Mouse (Mus musculus) liver (tissue): ENCODE measurements at regions not wholly inside any gene's neighbourhood (a gene's known extent, or its start where the extent isn't known, plus 50 kb on each side); places are given as distances from the start of the nearest gene placed in this dataset.
"Not testable (repeated sequence)": the region's sequence is repeated elsewhere in the genome, so short reads cannot be mapped to it uniquely, and the experiment has no call there.

ENCODE experiments used
- DNase-seq: peaks from one replicate; pipeline ENCODE4 v3.0.0-alpha.2; 2020; ENCODE audit warnings: mixed read lengths

- no peak for DNase-seq
Measured at GRCm38 (mm10) chr1:98665584-98665983, 244.7 kb downstream of the Slco6d1 start.

DNA sequence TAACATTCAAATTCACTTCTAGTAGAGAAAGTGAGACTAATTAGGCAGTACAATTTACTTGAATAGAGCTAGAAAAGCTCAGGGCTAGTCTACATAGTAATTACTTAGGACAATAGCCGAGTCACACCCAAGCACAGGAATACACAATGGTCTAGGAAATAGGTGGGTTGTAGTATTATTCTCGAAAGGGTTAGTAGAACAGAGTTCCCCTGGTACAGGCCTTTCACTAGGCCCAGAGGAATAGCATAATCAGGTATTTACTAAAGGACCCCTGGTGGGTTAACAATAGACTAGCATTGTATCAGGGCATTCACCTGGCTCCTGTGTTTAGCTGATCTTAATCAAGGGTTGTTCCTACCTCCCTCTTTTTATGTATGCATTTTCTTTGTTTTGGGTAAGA, 246.5 kb downstream of the Slco6d1 start:
- not testable (repeated sequence) for DNase-seq

DNA sequence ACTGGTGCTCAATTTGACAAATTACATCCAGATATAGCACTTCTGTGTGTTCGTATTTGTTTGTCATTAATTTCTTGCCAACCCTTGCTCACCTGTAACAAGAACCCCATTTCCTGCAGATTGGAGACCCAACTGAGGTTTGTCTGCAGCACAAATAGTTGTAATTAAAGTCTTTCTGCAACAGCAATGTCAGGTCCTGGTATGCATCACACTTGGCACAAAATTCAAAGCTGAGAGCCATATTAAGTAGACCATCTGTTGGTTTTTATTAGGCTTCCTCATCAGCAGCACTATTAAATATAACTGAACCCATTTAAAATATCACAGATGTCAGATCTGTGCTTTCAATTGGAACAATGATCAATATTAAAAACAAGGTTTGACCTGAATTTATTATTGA, 247.0 kb downstream of the Slco6d1 start:
- DNase-seq = no peak

DNA sequence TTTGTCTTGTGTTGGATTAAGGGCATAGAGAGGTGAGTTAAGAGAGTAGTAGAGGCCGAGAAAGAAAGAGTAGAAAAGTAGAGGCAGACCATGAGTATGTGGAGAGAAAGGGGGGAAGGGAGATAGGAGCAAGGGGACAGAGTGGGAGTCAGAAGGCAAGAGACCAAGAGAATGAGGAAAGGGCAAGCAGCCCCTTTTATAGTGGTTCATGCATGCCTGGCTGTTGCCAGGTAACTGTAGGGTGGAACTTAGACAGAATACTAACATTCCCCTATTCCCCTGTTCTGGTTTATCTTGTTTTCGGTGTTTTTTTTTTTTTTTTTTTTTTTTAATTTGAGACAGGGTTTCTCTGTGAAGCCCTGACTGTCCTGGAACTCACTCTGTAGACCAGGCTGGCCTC, 247.7 kb downstream of the Slco6d1 start:
- no peak for DNase-seq

DNA sequence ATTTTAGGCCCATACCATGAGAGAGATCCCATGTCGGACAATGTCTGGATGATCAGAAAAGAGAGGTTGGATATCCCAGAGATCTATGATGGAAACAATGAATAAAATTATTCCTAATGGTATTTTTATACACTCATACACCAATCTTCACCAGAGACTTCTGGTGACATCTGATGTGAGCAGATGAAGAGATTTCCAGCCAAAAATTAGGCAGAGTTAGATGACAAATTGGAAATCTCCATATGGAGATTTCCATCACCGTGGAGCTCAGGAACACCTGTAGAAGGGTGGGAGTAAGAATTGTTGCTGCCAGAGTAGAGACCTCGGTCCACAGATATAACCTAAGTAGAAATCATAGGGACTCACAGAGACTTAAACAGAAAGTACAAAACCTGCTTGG, 257.8 kb downstream of the Slco6d1 start:
- no peak for DNase-seq

GRCm38 (mm10) chr1:98713809-98714208, 292.9 kb downstream of the Slco6d1 start:
- no peak for DNase-seq

GRCm38 (mm10) chr1:98714307-98714706, 293.4 kb downstream of the Slco6d1 start:
- no peak for DNase-seq

GRCm38 (mm10) chr1:98720595-98720994, 299.7 kb downstream of the Slco6d1 start:
- no peak for DNase-seq

GRCm38 (mm10) chr1:98727354-98728015, 306.6 kb downstream of the Slco6d1 start:
- DNase-seq = no peak

GRCm38 (mm10) chr1:98748886-98749285, 328.0 kb downstream of the Slco6d1 start:
- DNase-seq = peak; percentile 3

DNA sequence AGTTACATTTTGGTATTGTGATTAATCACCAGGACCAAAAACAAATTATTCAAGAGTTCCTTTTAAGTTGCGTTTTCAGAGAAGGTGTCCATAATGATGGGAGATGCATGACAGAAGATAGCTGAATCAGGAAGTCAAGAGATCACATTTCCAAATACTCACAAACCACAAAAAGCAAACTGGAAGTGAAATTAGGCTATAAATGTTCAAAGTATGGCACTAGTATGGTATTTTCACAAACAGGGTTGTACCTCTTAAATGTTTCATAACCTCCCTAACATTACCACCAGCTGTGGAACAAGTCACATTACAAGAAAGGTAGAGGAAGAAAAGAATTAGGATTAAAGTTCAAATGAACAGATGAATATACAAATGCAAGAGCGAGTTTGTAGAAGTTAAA, 367.6 kb downstream of the Slco6d1 start:
- DNase-seq = no peak

DNA sequence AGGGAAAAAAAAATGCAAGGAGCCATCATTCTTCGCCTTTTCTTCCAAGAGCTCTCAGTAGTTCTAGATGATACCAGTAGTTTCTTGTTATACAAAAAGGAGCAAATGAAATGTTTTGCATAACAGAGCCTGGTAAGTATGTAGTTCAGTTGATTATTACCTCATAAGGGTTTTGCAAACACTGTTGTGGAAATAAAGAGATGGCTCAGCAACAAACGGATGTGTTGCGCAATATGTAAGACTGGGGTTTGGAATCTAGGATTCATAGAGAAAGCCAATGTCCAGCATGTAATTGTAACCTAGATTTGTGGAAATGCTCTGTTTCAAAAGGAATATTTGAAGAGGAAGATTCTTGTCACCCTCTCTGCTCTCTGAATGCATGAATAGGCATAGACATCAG, 372.4 kb downstream of the Slco6d1 start:
- no peak for DNase-seq

DNA sequence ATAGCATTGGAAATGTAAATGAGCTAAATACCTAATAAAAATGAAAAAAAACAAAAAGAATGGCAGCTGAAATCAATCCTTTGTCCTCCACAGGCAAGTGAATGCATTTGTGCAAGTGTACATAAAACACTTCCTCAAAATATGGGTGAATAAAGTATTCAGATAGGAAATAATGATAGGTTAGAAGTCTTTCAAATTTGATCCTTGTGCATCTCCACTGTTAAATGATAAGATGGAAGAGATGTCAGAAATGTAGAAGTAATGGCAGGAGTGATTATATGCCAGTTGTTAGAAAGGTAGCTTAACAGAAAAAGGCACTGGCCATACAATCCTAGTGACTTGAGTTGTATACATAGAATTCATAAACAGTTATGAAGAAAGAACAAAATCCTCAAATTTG, 391.6 kb downstream of the Slco6d1 start:
- no peak for DNase-seq

- DNase-seq = no peak
Measured at GRCm38 (mm10) chr1:98813990-98814389, 393.1 kb downstream of the Slco6d1 start.

GRCm38 (mm10) chr1:98818076-98818475, 397.2 kb downstream of the Slco6d1 start:
- no peak for DNase-seq

- DNase-seq = no peak
Measured at GRCm38 (mm10) chr1:98860236-98860635, 439.3 kb downstream of the Slco6d1 start.

- DNase-seq = no peak
Measured at GRCm38 (mm10) chr1:98906260-98906659, 485.3 kb downstream of the Slco6d1 start.

GRCm38 (mm10) chr1:98923043-98923442, 502.1 kb downstream of the Slco6d1 start:
- DNase-seq = no peak

GRCm38 (mm10) chr1:98924933-98925332, 504.0 kb downstream of the Slco6d1 start:
- no peak for DNase-seq

GRCm38 (mm10) chr1:98930926-98931325, 510.0 kb downstream of the Slco6d1 start:
- DNase-seq = no peak

DNA sequence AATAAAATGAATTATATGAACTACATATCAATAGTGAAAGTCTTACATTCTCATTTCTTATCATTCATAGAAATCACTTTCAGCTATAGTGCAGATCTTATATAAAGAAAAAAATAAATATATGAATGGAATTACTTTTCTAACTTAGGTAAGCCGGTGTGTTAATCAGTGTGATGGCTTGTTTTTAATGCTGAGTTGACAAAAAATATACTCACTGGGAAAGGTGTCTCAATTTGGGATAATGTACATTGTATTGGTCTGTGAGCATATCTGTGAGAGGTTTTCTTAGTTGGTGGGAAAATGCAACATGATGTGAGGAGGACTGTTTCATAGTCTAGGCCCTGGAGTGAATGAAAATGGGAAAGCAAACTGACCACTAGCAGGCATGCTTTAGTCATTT, 511.3 kb downstream of the Slco6d1 start:
- DNase-seq = no peak

- DNase-seq = no peak
Measured at GRCm38 (mm10) chr1:98977686-98978085, 556.8 kb downstream of the Slco6d1 start.
